Mouse (Mus musculus) gastrocnemius, postnatal 4 days (tissue): Measurements from ENCODE around the gene Eef1b2. TPM values are rescaled to one million over a fixed set of nuclear protein-coding genes. Genes with fewer than 3 reads are reported as not detected.

ENCODE experiments used
- DNase-seq, 2 experiments: peaks; one replicate each; pipeline ENCODE4 v3.0.0; 2021 to 2022; ENCODE audit warnings: low spot score in 2 of 2, mixed read lengths in 2 of 2
- total RNA-seq, 2 experiments: library from RNA; stranded (reverse); gene quantifications; 2 replicates each; pipeline ENCODE4 v1.2.3; 2021

Gene Eef1b2
- total RNA-seq, 2 experiments from 2014 or later: 924 to 1,008 TPM

- DNase-seq: peak in 1 of 2 experiments; percentile 54
Measured at GRCm38 (mm10) chr1:63190851-63191250, 14.2 kb downstream of the Eef1b2 start.

GRCm38 (mm10) chr1:63192306-63193065, 15.9 kb downstream of the Eef1b2 start:
- no peak for DNase-seq

DNA sequence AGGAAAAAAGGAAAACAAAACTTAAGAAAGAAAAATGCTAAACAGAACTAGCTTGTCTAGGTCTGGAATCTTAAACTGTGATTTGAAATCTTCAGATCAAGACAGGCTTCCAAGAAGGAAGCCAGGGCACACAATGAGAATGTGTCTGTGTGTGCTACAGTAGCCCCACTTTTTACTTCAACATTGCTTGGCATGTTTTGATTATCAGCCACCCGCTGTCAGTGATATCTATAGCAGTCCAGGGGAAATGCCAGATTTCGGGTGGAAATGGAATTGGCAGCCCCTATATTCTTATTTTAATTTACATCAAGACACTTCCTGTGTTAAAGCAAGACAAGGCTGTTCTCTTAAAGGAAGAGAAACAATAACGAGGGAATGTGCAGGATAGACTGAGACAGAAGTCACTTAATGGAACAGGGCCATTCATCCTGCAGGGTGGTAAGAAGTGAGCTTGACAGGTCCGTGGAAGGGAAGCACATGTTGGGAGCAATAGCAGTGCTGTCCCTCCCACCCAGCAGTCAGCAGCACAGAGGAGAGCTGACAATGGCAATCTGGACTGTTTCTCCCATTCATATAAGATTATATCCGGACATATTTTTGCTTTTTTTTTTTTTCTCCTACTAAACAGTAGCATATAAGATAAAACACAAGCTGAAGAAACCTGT, 19.4 kb downstream of the Eef1b2 start:
- DNase-seq: no peak

- DNase-seq: no peak
Measured at GRCm38 (mm10) chr1:63199387-63199786, 22.8 kb downstream of the Eef1b2 start.

DNA sequence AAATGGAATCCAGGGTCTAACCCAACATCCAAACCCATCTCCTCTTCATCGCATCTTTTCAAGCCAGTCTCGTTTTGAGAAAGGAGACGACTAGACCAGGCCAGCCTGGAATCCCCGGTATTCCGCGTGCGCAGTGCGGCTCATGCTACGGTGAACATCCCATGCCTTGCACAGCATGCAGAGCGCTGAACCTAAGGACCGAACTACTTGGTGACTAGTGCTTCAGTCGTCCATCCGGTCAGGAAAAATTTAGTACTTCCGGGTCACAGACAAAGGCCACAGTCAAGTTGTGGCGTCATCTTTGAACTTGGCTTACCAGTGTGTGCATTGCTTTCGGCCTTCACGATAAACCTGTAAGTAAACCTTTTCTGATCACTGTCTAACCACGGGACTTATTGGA, 23.7 kb downstream of the Eef1b2 start:
- no peak for DNase-seq

GRCm38 (mm10) chr1:63201672-63202071, 25.0 kb downstream of the Eef1b2 start:
- no peak for DNase-seq

DNA sequence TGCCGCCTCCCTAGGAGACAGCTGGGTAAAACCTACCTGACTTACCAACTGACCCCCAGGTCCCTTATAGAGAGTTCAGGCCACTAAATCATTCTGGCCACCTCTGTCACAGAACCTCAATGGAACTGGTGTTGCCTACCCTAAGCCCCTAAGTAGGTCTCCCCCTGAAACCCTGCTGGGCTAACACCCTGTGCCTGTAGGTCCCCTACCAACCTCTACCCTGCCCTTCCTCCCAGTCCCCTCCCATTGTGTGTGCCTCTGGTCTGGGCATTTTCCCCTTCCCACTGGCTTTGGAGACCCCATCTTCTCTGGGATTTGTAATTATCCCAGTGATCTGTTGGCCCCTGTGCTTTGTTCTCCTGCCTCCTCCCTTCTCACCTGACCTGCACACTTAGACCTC, 26.8 kb downstream of the Eef1b2 start:
- DNase-seq: no peak

DNA sequence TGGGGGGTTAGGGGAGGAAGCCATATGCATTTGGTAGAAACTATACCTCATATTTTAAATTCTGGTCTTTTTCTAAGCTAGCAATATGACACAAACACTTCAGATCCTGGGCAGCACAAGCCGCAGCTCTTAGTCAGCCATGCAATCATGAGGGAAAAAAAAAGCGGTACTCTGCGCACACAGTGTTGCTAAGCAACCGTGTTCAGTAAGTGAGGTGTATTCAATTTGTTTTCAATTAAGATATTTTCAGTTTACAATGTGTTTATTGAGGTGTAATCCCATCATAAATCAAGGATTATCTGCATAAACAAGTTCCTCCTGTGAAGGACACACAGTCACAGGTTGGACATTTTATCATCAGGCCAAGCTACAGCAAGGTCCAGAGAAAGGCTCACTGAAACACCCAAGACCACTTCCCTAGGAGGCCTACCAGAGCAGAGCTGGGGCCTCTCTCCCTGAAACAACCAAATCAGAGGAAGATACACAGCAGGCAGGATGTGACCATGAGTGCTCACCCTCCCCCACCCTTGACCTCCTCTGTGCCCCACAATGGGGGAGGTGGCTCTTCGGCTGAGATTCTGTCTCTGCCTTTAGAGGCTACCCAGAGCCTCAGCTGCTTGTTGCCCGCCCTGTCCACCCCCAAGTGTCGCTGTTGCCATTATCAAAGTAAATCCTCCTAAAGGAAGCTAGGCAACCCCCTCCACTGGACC, 27.5 kb downstream of the Eef1b2 start:
- peak in 1 of 2 experiments; percentile 14 for DNase-seq

- DNase-seq: no peak
Measured at GRCm38 (mm10) chr1:63204660-63205394, 28.2 kb downstream of the Eef1b2 start.

GRCm38 (mm10) chr1:63207607-63208006, 31.0 kb downstream of the Eef1b2 start:
- no peak for DNase-seq

DNA sequence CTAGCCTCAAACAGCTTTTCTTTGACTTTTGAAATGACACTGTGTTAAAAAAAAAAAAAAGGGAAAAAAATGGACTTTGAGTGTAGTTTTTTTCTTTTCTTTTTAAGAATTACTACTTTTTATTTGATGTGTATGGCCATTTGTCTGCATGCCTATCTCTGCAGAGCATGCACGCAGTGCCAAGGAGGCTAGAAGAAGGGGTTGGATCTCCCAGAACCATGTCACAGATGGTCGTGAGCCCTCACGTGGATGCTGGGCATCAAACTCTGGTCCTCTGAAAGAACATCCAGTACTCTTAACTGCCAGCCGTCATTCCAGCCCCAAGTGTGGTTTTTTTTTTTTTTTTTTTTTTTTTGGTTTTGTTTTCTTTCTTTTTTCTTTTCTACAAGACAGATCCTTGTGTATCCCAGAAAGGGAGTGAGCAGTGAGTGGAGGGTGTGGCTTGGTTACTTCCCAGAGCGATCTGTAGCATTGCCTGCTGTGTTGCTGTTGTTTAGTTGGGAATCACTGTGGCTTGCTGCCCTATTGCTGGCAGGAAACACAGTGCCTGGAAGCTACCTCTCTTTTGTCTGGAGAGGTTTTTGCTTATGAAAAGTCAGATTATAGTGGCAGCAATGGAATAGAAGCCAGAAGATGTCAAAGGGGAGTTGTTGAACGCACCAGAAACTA, 33.4 kb downstream of the Eef1b2 start:
- no peak for DNase-seq

DNA sequence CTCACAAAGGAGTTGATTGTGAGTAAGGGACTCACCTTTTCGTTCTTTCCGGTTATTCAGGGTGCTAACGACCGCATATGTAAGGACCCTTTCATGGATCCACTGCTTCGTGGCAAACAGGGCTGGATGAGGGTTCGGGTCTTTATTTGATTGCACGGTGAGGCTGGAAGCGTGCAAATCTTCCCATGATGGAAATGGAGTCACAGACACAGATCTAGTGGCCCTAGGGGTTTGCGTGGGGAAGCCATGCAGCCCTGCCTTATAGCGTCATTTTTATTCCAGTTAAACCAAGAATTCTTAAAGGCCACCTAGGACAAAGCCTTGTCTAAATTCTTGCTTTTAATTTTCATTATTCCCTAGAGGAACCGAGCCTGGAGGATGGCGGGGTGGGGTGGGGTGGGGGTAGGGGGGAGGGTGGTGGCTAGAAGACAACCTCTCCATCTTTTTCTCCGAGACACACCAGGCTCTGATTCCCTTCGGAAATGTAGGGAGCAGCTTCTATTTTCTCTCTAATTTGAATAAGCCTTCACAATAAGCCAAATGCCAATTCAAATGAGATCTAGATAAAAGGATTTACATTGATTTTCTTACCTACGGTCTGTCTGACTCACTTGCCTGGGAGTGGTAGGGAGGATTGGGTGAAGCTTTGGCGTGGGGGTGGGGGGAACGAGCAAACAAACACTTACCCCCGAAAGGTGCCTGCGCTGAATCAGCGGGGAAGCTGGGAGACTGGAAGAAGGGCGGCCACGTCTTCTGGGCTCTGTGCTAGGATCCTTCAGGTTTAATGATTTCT, 37.0 kb downstream of the Eef1b2 start:
- no peak for DNase-seq

DNA sequence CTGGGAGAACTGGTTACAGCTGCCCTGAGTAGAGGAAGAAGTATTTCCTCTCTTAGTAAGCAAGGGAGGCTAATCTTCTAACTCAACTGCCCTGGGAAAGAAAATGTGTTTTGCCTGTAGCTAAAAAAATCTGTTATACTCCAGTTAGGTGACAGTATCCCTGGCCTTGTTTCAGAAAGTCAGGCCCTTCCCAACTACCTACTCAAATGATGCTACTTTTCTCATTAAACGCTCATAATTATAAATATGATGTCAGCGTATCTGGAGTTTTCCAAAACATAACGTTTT, 37.6 kb downstream of the Eef1b2 start, which contains the start of gene Gpr1:
Gene Gpr1 (minus strand): TSS at position 273 of the 288 bp plus-strand sequence.
- DNase-seq: no peak

DNA sequence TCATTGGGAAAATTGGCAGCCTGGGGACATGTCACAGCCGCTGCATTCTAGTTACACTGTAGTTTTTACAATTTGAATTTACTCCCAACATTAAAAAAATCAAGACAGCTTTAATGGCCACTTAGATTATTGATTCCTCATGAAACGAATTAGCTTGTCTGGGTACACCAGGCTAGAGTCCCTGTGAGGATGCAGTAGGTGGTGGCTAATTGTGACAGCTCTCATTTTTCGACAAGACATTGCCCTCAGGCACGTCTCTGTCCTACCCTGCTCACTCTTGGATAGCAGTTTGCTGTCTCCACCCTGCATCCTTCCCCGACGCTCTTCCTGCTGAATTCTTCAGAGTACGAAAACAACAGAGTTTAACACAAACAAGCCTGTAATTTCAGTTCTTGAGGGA, 38.0 kb downstream of the Eef1b2 start:
- no peak for DNase-seq

GRCm38 (mm10) chr1:63219277-63219676, 42.7 kb downstream of the Eef1b2 start:
- DNase-seq: no peak

- no peak for DNase-seq
Measured at GRCm38 (mm10) chr1:63225009-63225408, 48.4 kb downstream of the Eef1b2 start.

DNA sequence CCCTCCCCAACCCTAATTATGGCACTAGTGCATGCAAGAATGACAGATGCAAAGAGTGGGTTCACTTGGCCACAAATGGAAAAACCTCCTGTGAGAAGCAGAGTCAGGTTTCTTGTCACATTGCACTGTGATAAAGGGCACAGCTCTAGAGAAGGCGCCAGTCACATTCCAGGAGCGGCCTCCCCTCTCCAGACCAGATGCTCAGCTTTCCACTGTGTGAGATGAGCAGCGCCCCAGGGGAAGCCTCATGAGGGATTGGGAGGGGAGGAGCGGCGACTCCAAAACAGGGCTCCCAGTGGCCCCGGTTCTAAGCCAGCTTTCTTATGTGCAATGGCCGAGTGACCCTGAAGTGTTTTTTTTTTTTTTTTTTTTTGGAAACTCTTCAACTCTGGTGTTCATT, 49.3 kb downstream of the Eef1b2 start:
- peak in 1 of 2 experiments; percentile 27 for DNase-seq

- no peak for DNase-seq
Measured at GRCm38 (mm10) chr1:63227241-63227640, 50.6 kb downstream of the Eef1b2 start.
